Mouse (Mus musculus): ENCODE data around the gene B4gat1. TPM values are rescaled to one million over a fixed set of nuclear protein-coding genes. Genes with fewer than 3 reads are reported as not detected.

B4gat1 gene
- total RNA-seq, 1 experiment: 14.1 TPM

- in situ Hi-C loops (cut with MboI; ENCODE audit: low sequenced_read_pairs in 2 of 2, unreplicated experiment in 2 of 2): no loop called here
- H3K4me1 ChIP-seq (ENCODE audit: control insufficient read depth in 2 of 2, insufficient read depth in 2 of 2, low read length in 2 of 2, poor library complexity in 1 of 2): peaks cover 15 to 49% of the 10 kb centered on the region in 2 experiments
- peak; percentile 56; the same call in 1 of the 2 replicates for TF ChIP-seq MAFK (IDR thresholded peaks at IDR 0.05; ENCODE audit: insufficient read depth, low read depth, low read length)
- TF ChIP-seq ZC3H11A (IDR thresholded peaks at IDR 0.05; ENCODE audit: borderline replicate concordance, low read depth, low read length): no peak
- no peak for DNase-seq (ENCODE audit: low read depth, low spot score)
- no peaks in the 10 kb centered on the region for H3K36me3 ChIP-seq (ENCODE audit: control insufficient read depth, insufficient read depth, low read length, poor library complexity, severe bottlenecking)
- no peak overlapping the region for H3K4me3 ChIP-seq (ENCODE audit: insufficient read depth in 1 of 2, low read depth in 1 of 2, low read length in 2 of 2, poor library complexity in 1 of 2, severe bottlenecking in 1 of 2)
- H3K9ac ChIP-seq (ENCODE audit: insufficient read depth, low read depth, low read length, poor library complexity, severe bottlenecking): peak overlapping the region; percentile 21; the same call in 1 of the 2 replicates
- H3K27ac ChIP-seq (ENCODE audit: insufficient read depth, low read depth, low read length, poor library complexity, severe bottlenecking): peak overlapping the region; percentile 59; the same call in 1 of the 2 replicates
- H3K9me3 ChIP-seq (ENCODE audit: control insufficient read depth, insufficient read depth, low read depth, low read length): no peaks in the 10 kb centered on the region
These were observed 22.0 kb downstream of the B4gat1 start for GRCm38 (mm10) chr19:5060365-5061330.

GRCm38 (mm10) chr19:5062041-5062440 lies 23.4 kb downstream of the B4gat1 start:
- no peaks in the 10 kb centered on the region for H3K36me3 ChIP-seq (ENCODE audit: control insufficient read depth, insufficient read depth, low read length, poor library complexity, severe bottlenecking)
- no peak overlapping the region for H3K27ac ChIP-seq (ENCODE audit: insufficient read depth, low read depth, low read length, poor library complexity, severe bottlenecking)
- H3K4me3 ChIP-seq (ENCODE audit: insufficient read depth in 1 of 2, low read depth in 1 of 2, low read length in 2 of 2, poor library complexity in 1 of 2, severe bottlenecking in 1 of 2): no peak overlapping the region
- H3K9me3 ChIP-seq (ENCODE audit: control insufficient read depth, insufficient read depth, low read depth, low read length): no peaks in the 10 kb centered on the region
- H3K4me1 ChIP-seq (ENCODE audit: control insufficient read depth in 2 of 2, insufficient read depth in 2 of 2, low read length in 2 of 2, poor library complexity in 1 of 2): peaks cover 15 to 51% of the 10 kb centered on the region in 2 experiments
- TF ChIP-seq CHD2 (IDR thresholded peaks at IDR 0.05; ENCODE audit: low read depth, low read length) (no peak), ZNF384 (IDR thresholded peaks at IDR 0.05; ENCODE audit: low read depth, low read length) (no peak), ZC3H11A (IDR thresholded peaks at IDR 0.05; ENCODE audit: borderline replicate concordance, low read depth, low read length) (no peak), HCFC1 (IDR thresholded peaks at IDR 0.05; ENCODE audit: borderline replicate concordance, insufficient read depth, low read length) (no peak), MAFK (IDR thresholded peaks at IDR 0.05; ENCODE audit: insufficient read depth, low read depth, low read length) (no peak)
- in situ Hi-C loops (cut with MboI; ENCODE audit: low sequenced_read_pairs in 2 of 2, unreplicated experiment in 2 of 2): no loop called here
- no peak overlapping the region for H3K9ac ChIP-seq (ENCODE audit: insufficient read depth, low read depth, low read length, poor library complexity, severe bottlenecking)
- no peak for DNase-seq (ENCODE audit: low read depth, low spot score)

GRCm38 (mm10) chr19:5062446-5062845 lies 23.8 kb downstream of the B4gat1 start:
- no peak overlapping the region for H3K4me3 ChIP-seq (ENCODE audit: insufficient read depth in 1 of 2, low read depth in 1 of 2, low read length in 2 of 2, poor library complexity in 1 of 2, severe bottlenecking in 1 of 2)

DNA sequence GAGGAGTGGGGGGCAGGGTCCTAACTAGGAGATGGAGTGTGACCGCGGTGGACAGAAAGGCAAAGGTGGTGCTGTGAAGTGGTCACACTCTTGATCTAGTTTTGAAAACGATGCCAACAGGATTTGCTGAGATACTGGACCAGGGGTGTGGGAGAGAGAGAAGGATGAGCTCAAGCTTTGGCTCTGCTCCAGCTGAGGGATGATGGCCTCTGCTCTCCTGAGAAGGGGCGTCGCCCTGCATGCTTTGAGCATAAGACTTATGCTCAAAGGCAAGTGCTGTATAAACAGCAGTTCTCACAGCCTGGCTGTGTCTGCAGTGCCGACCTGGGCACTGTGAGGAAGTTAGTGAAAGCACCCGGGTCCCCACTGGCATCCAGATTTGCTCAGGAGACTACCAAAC lies 26.5 kb downstream of the B4gat1 start:
- H3K9ac ChIP-seq (ENCODE audit: insufficient read depth, low read depth, low read length, poor library complexity, severe bottlenecking): no peak overlapping the region
- peaks cover 7 to 37% of the 10 kb centered on the region in 2 experiments; a peak in 3 of 4 replicates for H3K4me1 ChIP-seq (ENCODE audit: control insufficient read depth in 2 of 2, insufficient read depth in 2 of 2, low read length in 2 of 2, poor library complexity in 1 of 2)
- no peak overlapping the region for H3K27ac ChIP-seq (ENCODE audit: insufficient read depth, low read depth, low read length, poor library complexity, severe bottlenecking)
- in situ Hi-C loops (cut with MboI; ENCODE audit: low sequenced_read_pairs in 2 of 2, unreplicated experiment in 2 of 2): no loop called here
- no peak overlapping the region for H3K4me3 ChIP-seq (ENCODE audit: insufficient read depth in 1 of 2, low read depth in 1 of 2, low read length in 2 of 2, poor library complexity in 1 of 2, severe bottlenecking in 1 of 2)
- H3K9me3 ChIP-seq (ENCODE audit: control insufficient read depth, insufficient read depth, low read depth, low read length): no peaks in the 10 kb centered on the region
- no peak for TF ChIP-seq ZNF384 (IDR thresholded peaks at IDR 0.05; ENCODE audit: low read depth, low read length)
- no peak for TF ChIP-seq ZC3H11A (IDR thresholded peaks at IDR 0.05; ENCODE audit: borderline replicate concordance, low read depth, low read length)
- TF ChIP-seq MAFK (IDR thresholded peaks at IDR 0.05; ENCODE audit: insufficient read depth, low read depth, low read length): no peak
- TF ChIP-seq CHD2 (IDR thresholded peaks at IDR 0.05; ENCODE audit: low read depth, low read length): no peak
- TF ChIP-seq HCFC1 (IDR thresholded peaks at IDR 0.05; ENCODE audit: borderline replicate concordance, insufficient read depth, low read length): no peak
- no peak for DNase-seq (ENCODE audit: low read depth, low spot score)
- no peaks in the 10 kb centered on the region for H3K36me3 ChIP-seq (ENCODE audit: control insufficient read depth, insufficient read depth, low read length, poor library complexity, severe bottlenecking)

More at GRCm38 (mm10) chr19:5062446-5062845, 23.8 kb downstream of the B4gat1 start:
- DNase-seq (ENCODE audit: low read depth, low spot score): no peak
- H3K4me1 ChIP-seq (ENCODE audit: control insufficient read depth in 2 of 2, insufficient read depth in 2 of 2, low read length in 2 of 2, poor library complexity in 1 of 2): peaks cover 14 to 54% of the 10 kb centered on the region in 2 experiments
- H3K27ac ChIP-seq (ENCODE audit: insufficient read depth, low read depth, low read length, poor library complexity, severe bottlenecking): no peak overlapping the region
- no peak overlapping the region for H3K9ac ChIP-seq (ENCODE audit: insufficient read depth, low read depth, low read length, poor library complexity, severe bottlenecking)
- TF ChIP-seq ZNF384 (IDR thresholded peaks at IDR 0.05; ENCODE audit: low read depth, low read length) (no peak), HCFC1 (IDR thresholded peaks at IDR 0.05; ENCODE audit: borderline replicate concordance, insufficient read depth, low read length) (no peak), MAFK (IDR thresholded peaks at IDR 0.05; ENCODE audit: insufficient read depth, low read depth, low read length) (no peak), ZC3H11A (IDR thresholded peaks at IDR 0.05; ENCODE audit: borderline replicate concordance, low read depth, low read length) (no peak), CHD2 (IDR thresholded peaks at IDR 0.05; ENCODE audit: low read depth, low read length) (no peak)
- in situ Hi-C loops (cut with MboI; ENCODE audit: low sequenced_read_pairs in 2 of 2, unreplicated experiment in 2 of 2): no loop called here
- H3K36me3 ChIP-seq (ENCODE audit: control insufficient read depth, insufficient read depth, low read length, poor library complexity, severe bottlenecking): no peaks in the 10 kb centered on the region
- no peaks in the 10 kb centered on the region for H3K9me3 ChIP-seq (ENCODE audit: control insufficient read depth, insufficient read depth, low read depth, low read length)

Measured in ES-E14 (cell line).